Mouse (Mus musculus) testis, adult 2 months (tissue): ENCODE results near the gene Spata31d1a. TPM values are rescaled to one million over a fixed set of nuclear protein-coding genes. Genes with fewer than 3 reads are reported as not detected.

Source experiments
- H3K27ac ChIP-seq: fragments of 200-500 bp; 2 replicates; pipeline ENCODE4 v1.5.1; 2012; ENCODE audit warnings: low read depth, low read length; ENCODE audit not compliant: control insufficient read depth, insufficient read depth
- H3K27me3 ChIP-seq: fragments of 200-500 bp; 2 replicates; pipeline ENCODE4 v1.6.1; 2012; ENCODE audit warnings: mild to moderate bottlenecking, low read length, moderate library complexity; ENCODE audit not compliant: control insufficient read depth, insufficient read depth
- H3K36me3 ChIP-seq: fragments of 200-500 bp; 2 replicates; pipeline ENCODE4 v1.6.1; 2012; ENCODE audit warnings: mild to moderate bottlenecking, low read length; ENCODE audit not compliant: control insufficient read depth, insufficient read depth
- H3K4me1 ChIP-seq: fragments of 200-500 bp; 2 replicates; pipeline ENCODE4 v1.6.1; 2012; ENCODE audit warnings: low read length; ENCODE audit not compliant: control insufficient read depth, insufficient read depth
- H3K4me3 ChIP-seq: fragments of 200-500 bp; 2 replicates; pipeline ENCODE4 v1.5.1; 2012; ENCODE audit warnings: low read depth, mild to moderate bottlenecking, low read length, moderate library complexity, mixed read lengths; ENCODE audit not compliant: control insufficient read depth
- CTCF ChIP-seq: fragments of 200-500 bp; IDR thresholded peaks from 2 replicates; pipeline ENCODE4 v1.5.1; 2012; ENCODE audit warnings: low read depth, mild to moderate bottlenecking, inconsistent platforms, low read length, moderate library complexity; ENCODE audit not compliant: control insufficient read depth, insufficient read depth, insufficient replicate concordance
- POLR2A ChIP-seq: fragments of 200-500 bp; IDR thresholded peaks from 2 replicates; pipeline ENCODE4 v1.6.1; 2012; ENCODE audit warnings: low read depth, mild to moderate bottlenecking, inconsistent platforms, low read length, moderate library complexity; ENCODE audit not compliant: control insufficient read depth
- polyA plus RNA-seq: library from polyadenylated mRNA; depleted of rRNA; stranded (reverse); fragments of >200 nt; gene quantifications from 2 replicates; pipeline ENCODE4 v1.2.3, GENCODE M21; 2012; rRNA removed

Spata31d1a gene
- 111 and 122 TPM in 2 replicates for polyA plus RNA-seq

GRCm38 (mm10) chr13:59710230-59710629 is at the start of gene Spata31d1a:
Spata31d1a (minus strand) TSS chr13:59710330.
- Histone ChIP-seq H3K4me3 (peak within 1 kb of the TSS; percentile 58), H3K27me3 (no peaks in the 10 kb centered on the region), H3K27ac (peak within 1 kb of the TSS; percentile 41), H3K36me3 (no peaks in the 10 kb centered on the region), H3K4me1 (peaks cover 3% of the 10 kb centered on the region; the same call in 1 of the 2 replicates)
- TF ChIP-seq POLR2A (peak; percentile 55; the same call in 1 of the 2 replicates), CTCF (no peak)

DNA sequence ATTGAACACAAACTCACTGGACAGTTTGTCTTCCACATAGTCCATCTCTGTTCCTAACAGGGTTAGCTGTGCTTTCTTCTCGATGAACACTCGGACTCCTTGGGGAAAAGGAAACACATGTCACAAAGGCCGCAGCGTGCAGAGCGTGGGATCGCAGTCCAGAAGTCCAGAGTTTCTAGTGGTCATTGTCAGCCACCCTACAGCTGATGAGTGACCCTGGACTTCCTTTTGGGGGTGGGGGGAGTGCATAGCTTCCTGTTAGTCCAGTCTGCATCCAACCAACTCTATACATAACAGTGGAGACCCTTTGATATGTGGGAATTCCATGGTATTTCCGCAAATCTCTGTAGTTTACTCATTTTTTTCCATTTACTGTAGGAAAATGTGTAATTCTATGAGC is 46.8 kb upstream of the Spata31d1a start:
- TF ChIP-seq CTCF: no peak
- TF ChIP-seq POLR2A: no peak
- Histone ChIP-seq H3K36me3 (no peaks in the 10 kb centered on the region), H3K27me3 (no peaks in the 10 kb centered on the region), H3K4me1 (no peaks in the 10 kb centered on the region), H3K4me3 (no peak overlapping the region), H3K27ac (no peak overlapping the region)

- Histone ChIP-seq H3K27ac (no peak overlapping the region), H3K4me3 (no peak overlapping the region)
- TF ChIP-seq POLR2A: no peak
- no peak for TF ChIP-seq CTCF
Observed at GRCm38 (mm10) chr13:59750310-59750709, 40.2 kb upstream of the Spata31d1a start.

GRCm38 (mm10) chr13:59746711-59747110 is 36.6 kb upstream of the Spata31d1a start, which contains the start of gene 1700014D04Rik:
1700014D04Rik (minus strand) TSS chr13:59746752.
- Histone ChIP-seq H3K27me3 (no peaks in the 10 kb centered on the region), H3K27ac (peak within 1 kb of the TSS; percentile 94), H3K4me3 (peak within 1 kb of the TSS; percentile 94), H3K4me1 (no peaks in the 10 kb centered on the region), H3K36me3 (no peaks in the 10 kb centered on the region)
- no peak for TF ChIP-seq CTCF
- TF ChIP-seq POLR2A: peak; percentile 55; the same call in 1 of the 2 replicates

More at GRCm38 (mm10) chr13:59750310-59750709, 40.2 kb upstream of the Spata31d1a start:
- Histone ChIP-seq H3K36me3 (no peaks in the 10 kb centered on the region), H3K4me1 (no peaks in the 10 kb centered on the region), H3K27me3 (no peaks in the 10 kb centered on the region)

GRCm38 (mm10) chr13:59746164-59746563 is 36.0 kb upstream of the Spata31d1a start:
- H3K4me1 ChIP-seq: no peaks in the 10 kb centered on the region

DNA sequence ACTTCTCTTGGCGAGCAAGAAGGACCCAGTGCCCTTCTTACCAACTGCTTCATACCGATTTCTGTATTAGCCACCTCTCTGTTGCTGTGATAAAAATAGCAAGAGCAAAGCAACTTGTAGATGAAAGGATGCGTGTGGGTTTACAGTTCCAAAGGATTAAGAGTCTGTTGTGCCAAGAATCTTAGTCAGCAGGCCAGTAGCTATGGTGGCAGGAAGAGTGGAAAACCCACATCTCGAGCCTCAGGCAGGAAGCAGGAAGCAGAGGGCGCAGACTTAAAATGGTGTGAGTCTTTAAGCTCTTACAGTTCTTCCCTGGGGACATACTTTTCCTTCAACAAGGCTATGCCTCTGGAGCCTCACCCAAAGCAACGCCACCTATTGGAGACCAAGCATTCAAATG is 35.3 kb upstream of the Spata31d1a start:
- TF ChIP-seq POLR2A (no peak), CTCF (no peak)
- H3K36me3 ChIP-seq: no peaks in the 10 kb centered on the region

More at GRCm38 (mm10) chr13:59746164-59746563, 36.0 kb upstream of the Spata31d1a start:
- Histone ChIP-seq H3K27me3 (no peaks in the 10 kb centered on the region), H3K36me3 (no peaks in the 10 kb centered on the region), H3K27ac (peak overlapping the region; percentile 94), H3K4me3 (peak overlapping the region; percentile 94)
- TF ChIP-seq POLR2A (no peak; the same call in 1 of the 2 replicates), CTCF (no peak)

DNA sequence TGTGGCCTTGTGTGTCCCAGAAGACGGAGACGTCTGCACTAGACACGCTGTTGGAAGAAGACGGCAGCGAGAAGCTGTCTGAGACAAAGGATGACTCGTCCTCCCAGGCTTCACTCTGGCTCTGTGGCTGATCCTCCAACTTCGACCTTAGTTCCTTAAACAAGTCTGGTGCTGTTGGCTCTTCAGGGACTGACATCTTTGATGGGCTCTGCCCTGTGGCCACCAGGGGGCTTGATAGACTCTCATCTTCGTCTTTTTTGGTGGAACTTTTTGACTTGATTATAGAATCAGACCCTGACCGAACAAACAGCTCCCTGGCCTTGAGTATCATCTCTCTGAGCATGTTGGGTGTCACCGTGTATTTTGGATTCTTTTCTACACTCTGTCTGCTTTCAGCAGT is 31.6 kb upstream of the Spata31d1a start:
- H3K27me3 ChIP-seq: no peaks in the 10 kb centered on the region
- H3K4me1 ChIP-seq: no peaks in the 10 kb centered on the region; the same call in 1 of the 2 replicates
- TF ChIP-seq POLR2A: no peak
- TF ChIP-seq CTCF: no peak
- no peak overlapping the region; the same call in 1 of the 2 replicates for H3K4me3 ChIP-seq
- H3K36me3 ChIP-seq: no peaks in the 10 kb centered on the region
- H3K27ac ChIP-seq: no peak overlapping the region

More for the DNA sequence above, 35.3 kb upstream of the Spata31d1a start:
- H3K4me1 ChIP-seq: no peaks in the 10 kb centered on the region; the same call in 1 of the 2 replicates
- H3K4me3 ChIP-seq: peak overlapping the region; percentile 94
- peak overlapping the region; percentile 61 for H3K27ac ChIP-seq
- no peaks in the 10 kb centered on the region for H3K27me3 ChIP-seq
